Mouse (Mus musculus) lung, postnatal 0 days (tissue): Measurements from ENCODE around the gene Fam241a.

Experiments used
- CTCF ChIP-seq: IDR thresholded peaks from 2 replicates; pipeline ENCODE4 v1.5.1; 2016; ENCODE audit warnings: antibody characterized with exemption, mild to moderate bottlenecking
- EP300 ChIP-seq: IDR thresholded peaks from 2 replicates; pipeline ENCODE4 v1.6.1; 2016; ENCODE audit warnings: antibody characterized with exemption, mild to moderate bottlenecking, control low read depth

- TF ChIP-seq EP300 = no peak
- TF ChIP-seq CTCF = no peak
Measured at GRCm38 (mm10) chr3:127922125-127922524, 26.0 kb upstream of the Fam241a start.
